Mouse (Mus musculus): ENCODE results near the gene 2210418O10Rik. TPM values are rescaled to one million over a fixed set of nuclear protein-coding genes. Genes with fewer than 3 reads are reported as not detected.
"Not testable (repeated sequence)": the region's sequence is repeated elsewhere in the genome, so short reads cannot be mapped to it uniquely, and the experiment has no call there.

Gene 2210418O10Rik
- 3.9 and 6.5 TPM in 2 replicates for polyA plus RNA-seq (2012; rRNA removed)

DNA sequence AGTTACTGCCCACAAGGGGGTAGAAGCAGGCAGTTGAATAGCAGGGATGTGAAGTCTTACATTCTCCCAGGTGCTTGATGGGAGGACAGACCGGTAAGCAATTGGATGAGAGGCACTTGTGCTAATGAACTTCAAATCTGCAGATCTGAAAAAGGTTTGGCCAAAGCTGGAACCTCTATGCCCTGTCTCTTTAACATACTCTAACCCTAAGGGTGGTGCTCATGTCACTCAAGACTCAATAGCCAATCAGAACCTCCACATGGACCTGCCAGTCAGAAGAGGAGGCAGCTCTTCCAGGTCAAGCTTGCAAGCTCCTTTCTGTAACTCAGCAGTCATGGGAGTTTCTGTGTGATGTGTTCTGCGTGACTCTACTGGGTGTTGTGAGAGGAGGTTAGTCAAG lies at the start of gene 2210418O10Rik:
Gene 2210418O10Rik (plus strand): TSS at position 301 of the 400 bp plus-strand sequence.
- H3K4me1 ChIP-seq (ENCODE audit: control insufficient read depth, insufficient read depth, low read length); H3K27ac ChIP-seq (ENCODE audit: insufficient read depth, low read length); H3K4me3 ChIP-seq (ENCODE audit: insufficient read depth, low read length): not testable (repeated sequence)

DNA sequence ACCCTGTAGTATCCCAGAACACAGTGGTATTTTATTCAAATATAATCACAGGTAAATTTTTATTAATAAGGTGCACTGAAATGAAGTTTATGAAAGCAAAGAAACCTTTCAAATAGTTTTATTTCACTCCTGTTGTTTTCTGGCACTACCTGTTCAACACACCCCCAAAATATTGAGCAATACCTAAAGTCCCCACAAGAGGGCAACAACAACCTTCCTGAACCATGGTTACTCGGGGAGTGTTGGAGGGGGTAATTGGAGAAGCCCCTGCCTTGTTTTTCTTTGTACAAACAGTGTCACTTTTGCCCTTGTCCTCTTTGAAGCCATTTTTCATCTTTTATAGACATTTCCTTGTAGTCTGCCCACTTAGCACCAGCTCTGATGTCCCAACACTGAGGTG lies 22.1 kb downstream of the 2210418O10Rik start:
- H3K27ac ChIP-seq (ENCODE audit: insufficient read depth, low read length); H3K4me3 ChIP-seq (ENCODE audit: insufficient read depth, low read length); H3K4me1 ChIP-seq (ENCODE audit: control insufficient read depth, insufficient read depth, low read length): not testable (repeated sequence)

Other genes with a start within 250 kb of the 2210418O10Rik start
- gene Gm2004, start 76.7 kb upstream of the 2210418O10Rik start, polyA plus RNA-seq (2012; rRNA removed), result 5.6 and 7.9 TPM in 2 replicates
- gene Gm11009, start 92.9 kb downstream of the 2210418O10Rik start, polyA plus RNA-seq (2012; rRNA removed), result not detected in 2 replicates
- gene Gm14435, start 197.0 kb downstream of the 2210418O10Rik start, polyA plus RNA-seq (2012; rRNA removed), result 3.1 and 4.8 TPM in 2 replicates